Mouse (Mus musculus) mature B cell (primary cell): ENCODE data around the gene Appl2.

ENCODE experiments used
- in situ Hi-C: fragments of 300-500 bp; cut with MboI; formaldehyde crosslinking; loops from 2 replicates; pipeline ENCODE4 v1.14.3; 2019

Appl2 gene

GRCm38 (mm10) chr10:83631775-83632174, 16.8 kb downstream of the Appl2 start:
- in situ Hi-C loops, result no loop called here

DNA sequence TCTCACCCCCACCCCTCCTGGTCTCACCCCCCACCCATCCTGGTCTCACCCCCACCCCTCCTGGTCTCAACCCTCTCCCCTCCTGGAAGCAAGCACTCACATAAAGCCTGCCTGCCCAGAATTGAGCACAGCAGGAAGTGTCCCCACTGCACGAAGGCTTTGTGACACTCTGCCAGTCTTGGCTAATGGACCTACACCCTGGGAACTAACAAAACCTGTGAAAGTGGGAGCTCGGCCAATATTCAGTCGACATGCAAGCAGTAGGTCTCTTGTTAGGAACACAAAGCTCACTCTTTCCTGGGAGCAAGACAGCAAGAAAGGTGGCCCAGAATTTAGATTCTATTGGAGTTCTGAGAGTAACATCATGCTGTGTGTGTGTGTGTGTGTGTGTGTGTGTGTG, 17.6 kb downstream of the Appl2 start:
- in situ Hi-C loops, result no loop called here

DNA sequence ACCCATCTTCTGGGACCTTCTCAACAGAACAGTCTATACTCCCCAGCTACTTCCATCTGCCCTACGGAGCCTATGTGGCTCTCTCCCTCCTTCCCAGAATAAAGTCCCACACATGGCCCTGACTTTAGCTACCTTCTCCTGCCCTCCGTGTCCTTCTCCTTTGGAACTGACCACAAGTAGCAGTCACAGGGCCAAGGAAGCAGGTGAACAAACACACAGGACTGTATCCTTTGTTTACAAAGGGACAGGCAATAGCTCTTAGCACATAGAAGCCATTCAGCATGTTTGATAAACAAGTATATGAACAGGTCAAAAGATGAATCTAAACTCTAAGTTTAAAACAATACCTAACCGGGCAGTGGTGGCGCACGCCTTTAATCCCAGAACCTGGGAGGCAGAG, 18.7 kb downstream of the Appl2 start:
- in situ Hi-C loops, result no loop called here

- in situ Hi-C loops, result no loop called here
Measured at GRCm38 (mm10) chr10:83629190-83629781, 19.3 kb downstream of the Appl2 start.

- in situ Hi-C loops, result no loop called here
Measured at GRCm38 (mm10) chr10:83628241-83628640, 20.3 kb downstream of the Appl2 start.

GRCm38 (mm10) chr10:83627113-83627687, 21.3 kb downstream of the Appl2 start:
- in situ Hi-C loops, result no loop called here

- in situ Hi-C loops, result no loop called here
Measured at GRCm38 (mm10) chr10:83624841-83625240, 23.7 kb downstream of the Appl2 start.

- in situ Hi-C loops, result no loop called here
Measured at GRCm38 (mm10) chr10:83624065-83624464, 24.5 kb downstream of the Appl2 start.

GRCm38 (mm10) chr10:83620350-83621055, 28.0 kb downstream of the Appl2 start:
- in situ Hi-C loops, result no loop called here

DNA sequence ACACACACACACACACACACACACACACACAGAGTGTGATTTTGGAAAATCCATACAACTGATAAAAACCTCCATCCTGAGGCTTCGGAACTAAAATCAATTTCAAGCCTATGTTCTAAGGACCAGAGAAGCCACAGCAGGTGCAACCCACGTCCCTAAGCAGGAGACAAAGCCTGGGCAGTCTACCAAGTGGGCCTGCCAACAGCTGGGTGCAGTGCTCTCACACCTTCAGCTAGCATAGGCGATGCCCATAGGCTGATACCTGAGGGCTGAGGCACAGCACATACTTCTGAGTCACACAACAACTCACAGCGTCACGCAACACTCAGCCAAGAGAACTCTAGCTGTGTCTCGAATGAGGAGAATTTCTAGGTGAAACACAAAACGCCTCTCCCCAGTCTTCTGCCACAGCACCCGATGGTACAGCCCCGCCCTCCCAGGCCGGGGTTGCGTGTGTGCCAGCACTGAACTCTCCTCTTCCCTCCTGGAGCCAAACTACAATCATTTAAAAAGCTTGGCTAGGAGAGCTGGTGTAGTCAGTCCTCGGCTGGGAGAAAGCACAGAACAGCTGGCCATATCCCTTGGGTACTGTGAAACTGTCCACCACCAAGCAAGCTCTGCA, 29.6 kb downstream of the Appl2 start:
- in situ Hi-C loops, result no loop called here

DNA sequence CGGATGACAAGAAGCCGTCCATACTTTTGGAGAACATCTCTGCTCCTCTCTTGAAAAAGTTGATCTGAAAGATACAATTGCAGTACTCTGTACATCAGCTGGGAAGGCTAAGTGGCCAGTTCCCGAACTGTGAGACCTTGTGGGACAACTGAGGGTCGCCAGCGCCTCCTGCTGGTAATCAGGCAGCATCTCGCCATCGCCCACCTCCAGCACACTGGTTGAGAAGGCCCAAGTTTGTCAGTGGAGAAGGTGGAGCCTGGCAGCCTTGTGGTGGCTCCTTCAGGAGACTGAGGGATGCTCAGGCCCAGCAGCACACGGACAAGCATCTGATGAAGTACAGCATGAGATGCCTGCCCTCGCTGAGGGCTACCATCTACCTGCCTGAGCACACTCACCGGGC, 31.2 kb downstream of the Appl2 start:
- in situ Hi-C loops, result no loop called here

DNA sequence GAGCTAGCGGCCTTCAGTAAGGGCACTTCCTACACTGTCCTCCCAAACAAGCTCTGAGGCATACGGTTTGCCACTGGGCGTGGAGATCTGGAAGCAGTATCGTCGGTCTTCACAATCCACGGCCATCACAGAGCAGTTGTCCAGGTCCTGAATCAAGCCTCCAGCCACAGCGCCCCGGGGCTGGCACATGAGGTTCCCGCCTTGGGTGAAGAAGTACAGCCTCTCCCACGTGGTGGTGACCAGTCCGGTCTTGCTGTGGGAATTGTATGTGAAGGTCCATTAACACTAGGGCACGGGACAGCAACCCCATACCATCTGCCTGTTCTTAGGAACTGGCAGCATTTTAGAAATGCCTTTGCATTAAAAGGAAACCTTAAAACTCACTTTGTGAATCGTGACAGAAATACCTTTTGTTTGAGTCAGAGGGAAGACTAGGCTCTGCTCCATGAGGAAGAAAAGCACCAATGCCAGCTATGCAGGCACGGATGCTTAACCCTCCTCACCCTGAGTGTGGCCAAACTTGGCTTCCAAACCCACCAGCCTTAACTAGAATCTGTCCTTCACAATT, 35.8 kb downstream of the Appl2 start:
- in situ Hi-C loops, result no loop called here

- in situ Hi-C loops, result no loop called here
Measured at GRCm38 (mm10) chr10:83611863-83612262, 36.7 kb downstream of the Appl2 start.

DNA sequence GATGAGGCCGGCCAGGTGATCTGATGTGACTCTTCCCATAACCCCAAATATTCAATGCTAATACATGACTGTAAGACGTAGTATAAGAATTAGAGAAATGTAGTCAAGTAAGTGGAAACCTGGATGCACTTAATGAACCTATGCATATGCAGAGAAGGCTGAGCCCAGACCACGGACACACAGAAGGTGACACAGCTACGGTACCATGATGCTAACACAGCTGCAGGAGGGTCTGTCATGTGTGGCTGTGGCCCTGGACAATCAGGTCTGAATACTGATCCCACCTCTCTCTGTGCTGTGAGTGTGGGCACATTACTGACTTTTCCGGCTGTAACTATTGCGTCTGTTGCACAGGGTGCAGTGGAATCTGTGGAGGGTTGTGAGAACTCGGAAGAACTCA, 38.0 kb downstream of the Appl2 start:
- in situ Hi-C loops, result no loop called here

DNA sequence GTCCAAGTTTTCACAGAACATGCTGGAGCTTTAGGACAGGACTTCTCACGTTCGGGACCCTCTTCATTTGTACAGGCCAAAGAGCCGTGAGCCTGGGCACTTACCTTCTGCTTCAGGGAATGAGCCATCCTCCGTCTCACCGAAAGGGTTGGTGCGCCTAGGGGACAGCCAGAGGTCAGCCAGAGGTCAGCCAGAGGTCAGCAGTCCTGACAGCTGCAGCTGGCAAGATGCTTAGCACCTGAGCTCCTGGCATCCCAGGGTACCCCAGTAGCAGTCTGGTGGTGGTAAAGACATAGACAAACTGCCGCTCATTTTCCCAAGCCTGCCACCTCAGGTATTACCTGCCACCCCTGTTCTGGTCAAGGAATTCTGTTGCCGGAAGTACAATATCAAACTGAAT, 39.9 kb downstream of the Appl2 start:
- in situ Hi-C loops, result no loop called here

GRCm38 (mm10) chr10:83607111-83607510, 41.4 kb downstream of the Appl2 start:
- in situ Hi-C loops, result no loop called here

DNA sequence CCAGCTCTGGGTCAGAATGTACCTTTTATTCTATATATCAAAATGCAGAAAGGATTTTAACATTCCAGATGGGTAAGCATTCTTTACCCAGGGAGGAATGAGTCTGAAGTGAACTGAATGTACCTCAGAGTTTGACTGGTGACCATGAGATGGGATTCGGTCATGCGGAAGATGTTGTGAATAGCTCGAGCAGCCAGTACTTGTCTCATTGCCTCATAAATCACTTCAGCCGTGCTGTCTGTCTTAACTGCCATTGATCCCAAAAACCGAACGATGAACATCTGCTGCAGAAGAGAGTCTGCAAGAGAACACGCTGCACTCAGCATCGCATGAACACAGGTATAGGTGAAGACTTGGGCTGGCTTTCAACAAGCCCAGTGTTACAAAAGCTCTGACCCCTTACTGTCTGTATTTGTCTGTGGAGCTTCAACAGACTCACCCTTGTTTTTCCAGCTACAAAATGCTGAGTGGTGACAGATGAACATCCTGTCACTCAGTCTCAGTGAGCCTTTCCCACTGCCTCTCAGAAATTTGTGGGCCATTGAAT, 42.8 kb downstream of the Appl2 start:
- in situ Hi-C loops, result no loop called here

GRCm38 (mm10) chr10:83603956-83604564, 44.5 kb downstream of the Appl2 start:
- in situ Hi-C loops, result no loop called here

- in situ Hi-C loops, result no loop called here
Measured at GRCm38 (mm10) chr10:83600650-83601049, 47.9 kb downstream of the Appl2 start.

- in situ Hi-C loops, result no loop called here
Measured at GRCm38 (mm10) chr10:83594526-83594925, 54.0 kb downstream of the Appl2 start.

- in situ Hi-C loops, result no loop called here
Measured at GRCm38 (mm10) chr10:83592616-83593015, 55.9 kb downstream of the Appl2 start.

DNA sequence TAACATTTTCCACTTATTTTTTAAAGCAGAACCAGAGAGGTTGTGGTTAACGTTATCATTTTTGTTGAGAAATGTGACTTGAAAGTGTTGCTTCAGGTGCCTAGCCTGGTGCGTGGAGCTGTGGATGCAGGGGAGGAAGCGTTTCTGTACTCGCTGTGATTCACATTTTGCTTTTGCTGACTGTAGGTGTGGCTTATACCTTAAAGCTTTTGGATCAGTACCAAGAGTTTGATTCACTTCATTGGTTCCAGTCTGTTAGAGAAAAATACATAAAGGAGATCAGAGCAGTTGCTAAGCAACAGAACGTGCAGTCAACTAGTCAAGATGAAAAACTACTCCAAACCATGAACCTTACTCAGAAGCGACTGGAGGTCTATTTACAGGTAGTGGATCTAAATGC, 57.7 kb downstream of the Appl2 start:
- in situ Hi-C loops, result no loop called here
